In the genomic region with DNA sequence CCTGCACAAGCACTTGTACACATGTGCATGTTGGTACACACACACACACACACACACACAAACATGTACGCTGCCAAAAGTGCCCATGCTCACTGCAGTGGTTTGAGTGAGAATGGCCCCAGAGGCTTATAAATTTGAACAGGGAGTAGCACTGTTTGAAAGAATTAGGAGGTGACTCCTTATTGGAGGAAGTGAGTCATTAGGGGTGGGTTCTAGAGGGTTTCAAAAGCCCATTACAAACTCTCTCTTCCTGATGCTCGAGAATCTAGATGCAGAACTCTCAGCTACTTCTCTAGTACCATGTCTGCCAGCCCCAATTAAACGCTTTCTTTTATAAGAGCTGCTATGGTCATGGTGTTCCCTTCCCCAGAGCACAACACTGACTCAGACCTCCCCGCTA, we compare ENCODE assay signal across 15 mouse cellular contexts.
"Had no signal": no experiment of that assay in that cellular context is flagged by ENCODE, and none has a peak within 500 bp of the region (broad histone marks: within the 10 kb centered on the region; RNA-seq: fewer than 3 reads in every experiment).

No protein-coding gene starts in this region.

- H3K9ac ChIP-seq: intestine, embryonic 15.5 days; limb, embryonic 15.5 days; liver, embryonic 12.5 days; lung, embryonic 14.5 days; neural tube, embryonic 13.5 days; stomach, embryonic 15.5 days had no signal

- H3K27me3 ChIP-seq: intestine, embryonic 15.5 days; limb, embryonic 15.5 days; liver, embryonic 12.5 days; neural tube, embryonic 13.5 days; stomach, embryonic 15.5 days had no signal

- H3K27ac ChIP-seq: intestine, embryonic 15.5 days; limb, embryonic 15.5 days; liver, embryonic 12.5 days; midbrain, embryonic 10.5 days; neural tube, embryonic 13.5 days; stomach, embryonic 15.5 days had no signal

- H3K36me3 ChIP-seq: intestine, embryonic 15.5 days; liver, embryonic 12.5 days; midbrain, embryonic 10.5 days had no signal

- H3K4me1 ChIP-seq: intestine, embryonic 15.5 days; limb, embryonic 15.5 days; midbrain, embryonic 10.5 days; stomach, embryonic 15.5 days had no signal

- H3K4me2 ChIP-seq: intestine, embryonic 15.5 days; limb, embryonic 15.5 days; liver, embryonic 12.5 days; lung, embryonic 14.5 days; neural tube, embryonic 13.5 days; stomach, embryonic 15.5 days had no signal

- ATAC-seq: intestine, embryonic 15.5 days; liver, embryonic 12.5 days; midbrain, embryonic 16.5 days had no signal

- H3K4me3 ChIP-seq: intestine, embryonic 15.5 days; limb, embryonic 15.5 days; liver, embryonic 12.5 days; midbrain, embryonic 10.5 days; neural tube, embryonic 13.5 days; stomach, embryonic 15.5 days had no signal

- H3K9me3 ChIP-seq: intestine, embryonic 15.5 days; limb, embryonic 15.5 days; liver, embryonic 12.5 days; midbrain, embryonic 10.5 days; neural tube, embryonic 13.5 days; stomach, embryonic 15.5 days had no signal

- DNase-seq: kidney, adult 2 months; left cerebral cortex, postnatal 4 days; lung, embryonic 14.5 days; lung, postnatal 14 days; retina, postnatal 1 day; right cerebral cortex, postnatal 4 days; thymus, adult 2 months; thymus, postnatal 25 days had no signal
